Comparison of ENCODE assay signal across 37 mouse cellular contexts in the genomic region with DNA sequence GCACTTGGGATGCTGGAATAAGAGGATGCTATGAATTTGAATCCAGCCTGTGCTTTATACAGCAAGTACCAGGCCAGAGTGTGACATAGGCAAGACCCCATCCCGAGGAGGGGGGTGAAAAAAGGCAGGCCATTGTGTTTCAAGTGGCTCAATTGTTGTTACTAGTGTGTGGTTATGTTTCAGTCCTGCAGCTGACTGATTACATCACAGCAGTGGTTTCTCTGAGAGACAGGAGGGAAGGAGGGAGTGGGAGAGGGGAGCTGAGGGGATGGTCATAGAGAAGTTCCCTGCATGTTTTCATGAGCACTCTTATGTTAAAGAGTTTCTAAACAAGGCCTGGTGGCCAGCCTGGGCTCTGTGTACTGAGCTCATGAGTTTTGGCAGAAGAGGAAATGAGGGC. TPM values are rescaled to one million over a fixed set of nuclear protein-coding genes. Genes with fewer than 3 reads are reported as not detected.
DNase-seq lines count a peak whose midpoint lies in the region; ATAC-seq and TF ChIP-seq lines count a peak whose summit lies in the region.
"Had no signal": no experiment of that assay in that cellular context is flagged by ENCODE, and none has a peak within 500 bp of the region (broad histone marks: within the 10 kb centered on the region; RNA-seq: fewer than 3 reads in every experiment).

No protein-coding gene starts in this region.

- peak overlapping the region; percentile 45 for H3K27ac ChIP-seq in bone marrow macrophage, adult 2 months (ENCODE audit: insufficient read depth, low read depth, low read length)
- no peak overlapping the region for H3K27ac ChIP-seq in thymus, adult 2 months (ENCODE audit: control insufficient read depth, insufficient read depth, low read length)
- H3K27ac ChIP-seq: embryonic facial prominence, embryonic 10.5 days; embryonic facial prominence, embryonic 15.5 days; forebrain, embryonic 12.5 days; heart, embryonic 10.5 days; heart, embryonic 15.5 days; hindbrain, embryonic 12.5 days; hindbrain, postnatal 0 days; intestine, embryonic 15.5 days; kidney, postnatal 0 days; limb, embryonic 13.5 days; lung, embryonic 15.5 days; midbrain, embryonic 10.5 days; midbrain, embryonic 15.5 days; neural tube, embryonic 15.5 days had no signal

- H3K36me3 ChIP-seq in thymus, adult 2 months (ENCODE audit: control insufficient read depth, insufficient read depth, low read length), result no peaks in the 10 kb centered on the region

- no peak for TF ChIP-seq POLR2A in bone marrow macrophage, adult 2 months (IDR thresholded peaks at IDR 0.05; ENCODE audit: borderline replicate concordance, low read depth, low read length)
- TF ChIP-seq POLR2A in thymus, adult 2 months (IDR thresholded peaks at IDR 0.05; ENCODE audit: control insufficient read depth, extremely low read depth, insufficient read depth, low read length, poor library complexity), result no peak

- H3K27me3 ChIP-seq in thymus, adult 2 months (ENCODE audit: control insufficient read depth, insufficient read depth, low read length), result no peaks in the 10 kb centered on the region
- H3K27me3 ChIP-seq: embryonic facial prominence, embryonic 15.5 days; heart, embryonic 15.5 days; hindbrain, embryonic 12.5 days; intestine, embryonic 15.5 days; limb, embryonic 13.5 days; lung, embryonic 15.5 days had no signal

- ATAC-seq in cerebellum, adult (ENCODE audit: insufficient number of reproducible peaks, low FRiP score, low TSS enrichment), result no peak
- ATAC-seq: forebrain, postnatal 0 days; hindbrain, postnatal 0 days; intestine, embryonic 15.5 days; midbrain, embryonic 15.5 days had no signal

- 52% methylated on average over 1 of the region's 1 CpGs for WGBS in thymus, adult 2 months

- no peak for TF ChIP-seq CTCF in bone marrow macrophage, adult 2 months (IDR thresholded peaks at IDR 0.05; ENCODE audit: low read depth, low read length)
- TF ChIP-seq CTCF in thymus, adult 2 months (IDR thresholded peaks at IDR 0.05; ENCODE audit: borderline replicate concordance, control insufficient read depth, extremely low read depth, insufficient read depth, low read length, poor library complexity), result no peak

- no peak overlapping the region for H3K4me3 ChIP-seq in bone marrow macrophage, adult 2 months (ENCODE audit: insufficient read depth, low read length)
- no peak overlapping the region for H3K4me3 ChIP-seq in thymus, adult 2 months (ENCODE audit: control insufficient read depth, insufficient read depth, low read length)
- H3K4me3 ChIP-seq: embryonic facial prominence, embryonic 10.5 days; embryonic facial prominence, embryonic 15.5 days; forebrain, embryonic 12.5 days; heart, embryonic 10.5 days; heart, embryonic 15.5 days; hindbrain, embryonic 12.5 days; intestine, embryonic 15.5 days; left cerebral cortex, adult 2 months; limb, embryonic 13.5 days; lung, embryonic 15.5 days; midbrain, embryonic 10.5 days; midbrain, embryonic 15.5 days; neural tube, embryonic 15.5 days had no signal

- peak; percentile 45 for DNase-seq in cerebellum, adult 9-10 months
- peak; percentile 54 for DNase-seq in left cerebral cortex, adult 11 months (ENCODE audit: low spot score)
- DNase-seq in left cerebral cortex, postnatal 4 days, result no peak
- peak; percentile 87 for DNase-seq in layer of hippocampus, adult 9-11 months
- no peak for DNase-seq in thymus, adult 2 months
- no peak for DNase-seq in adrenal gland, adult (ENCODE audit: inconsistent age in 2 of 2, low spot score in 1 of 2)
- DNase-seq: adrenal gland, adult 2 months; adrenal gland, postnatal 36 days; cerebellum, adult 11 months; cerebellum, postnatal 10 days; forebrain, postnatal 0 days; gastrocnemius, postnatal 14 days; heart, adult 11 months; heart, postnatal 36 days; kidney, adult 8-10 months; kidney, postnatal 4 days; right cerebral cortex, postnatal 4 days; thymus, postnatal 14 days had no signal

- H3K4me1 ChIP-seq in bone marrow macrophage, adult 2 months (ENCODE audit: control insufficient read depth, insufficient read depth, low read length), result peaks cover 26% of the 10 kb centered on the region
- peaks cover 10% of the 10 kb centered on the region for H3K4me1 ChIP-seq in thymus, adult 2 months (replicated peaks; ENCODE audit: control insufficient read depth, insufficient read depth, low read length)

- intact Hi-C loops in left cerebral cortex, postnatal 4 days (cut with DNase I), result no loop called here

RNA-seq across cellular contexts. Expression of gene Svop, which starts 11.4 kb away (rescaled TPM):
- total RNA-seq in left cerebral cortex, postnatal 4 days (2021), result 100 to 1,000 TPM; 107 to 115 TPM
- not detected in 2 replicates for polyA plus RNA-seq in bone marrow macrophage, adult 2 months (2012; ENCODE audit: insufficient read depth, insufficient read length, missing spikeins)
- polyA plus RNA-seq in thymus, adult 2 months (2012; rRNA removed), result 0.05 TPM in 1 of 2 replicates, not detected in the other
- total RNA-seq: gastrocnemius, postnatal 14 days; heart, postnatal 36 days; MEL had no signal
- polyA plus RNA-seq: heart, embryonic 15.5 days; liver, embryonic 11.5 days had no signal

RNA-seq across cellular contexts. Expression of gene Alkbh2, which starts 25.2 kb away (rescaled TPM):
- total RNA-seq in left cerebral cortex, postnatal 4 days (2021), result 1 to 10 TPM; 6.2 to 6.9 TPM
- polyA plus RNA-seq in bone marrow macrophage, adult 2 months (2012; ENCODE audit: insufficient read depth, insufficient read length, missing spikeins), result 3.3 and 4.2 TPM in 2 replicates
- 10.5 and 14.5 TPM in 2 replicates for polyA plus RNA-seq in thymus, adult 2 months (2012; rRNA removed)

RNA-seq across cellular contexts. Expression of gene Ung, which starts 27.4 kb away (rescaled TPM):
- total RNA-seq in left cerebral cortex, postnatal 4 days (2021), result 1 to 10 TPM; 5.6 to 6.0 TPM
- polyA plus RNA-seq in bone marrow macrophage, adult 2 months (2012; ENCODE audit: insufficient read depth, insufficient read length, missing spikeins), result 1.8 and 3.5 TPM in 2 replicates
- polyA plus RNA-seq in thymus, adult 2 months (2012; rRNA removed), result 21.7 and 28.9 TPM in 2 replicates

RNA-seq across cellular contexts. Expression of gene Usp30, which starts 37.5 kb away (rescaled TPM):
- 10 to 100 TPM; 31.6 to 34.8 TPM for total RNA-seq in left cerebral cortex, postnatal 4 days (2021)
- polyA plus RNA-seq in bone marrow macrophage, adult 2 months (2012; ENCODE audit: insufficient read depth, insufficient read length, missing spikeins), result 10.0 and 11.8 TPM in 2 replicates
- polyA plus RNA-seq in thymus, adult 2 months (2012; rRNA removed), result 25.2 and 26.8 TPM in 2 replicates

RNA-seq across cellular contexts. Expression of gene Acacb, which starts 43.5 kb away (rescaled TPM):
- 1 to 10 TPM; 2.4 to 3.8 TPM for total RNA-seq in left cerebral cortex, postnatal 4 days (2021)
- 0.19 and 0.24 TPM in 2 replicates for polyA plus RNA-seq in bone marrow macrophage, adult 2 months (2012; ENCODE audit: insufficient read depth, insufficient read length, missing spikeins)
- polyA plus RNA-seq in thymus, adult 2 months (2012; rRNA removed), result 20.1 and 24.4 TPM in 2 replicates

Comparison
In these comparisons a context has a peak if more than half of its experiments do, and no peak if none do; other contexts are left out.
1. DNase-seq: peak in cerebellum, adult 9-10 months (single experiment), left cerebral cortex, adult 11 months (single experiment) and layer of hippocampus, adult 9-11 months (single experiment); none in left cerebral cortex, postnatal 4 days (single experiment), thymus, adult 2 months (single experiment) and adrenal gland, adult (0 of 2).